Mouse (Mus musculus): ENCODE measurements around the gene Apoh. TPM values are rescaled to one million over a fixed set of nuclear protein-coding genes. Genes with fewer than 3 reads are reported as not detected.

Apoh gene
- not detected for total RNA-seq (2021)

- DNase-seq: peak; percentile 56 to 71
- intact Hi-C loops (cut with DNase I): loop anchor here (2.0 to 5.0 kb wide), 3 partner anchors 86 to 196 kb away; no protein-coding TSS in a partner anchor
Observed at GRCm38 (mm10) chr11:108342781-108343768, at the start of gene Apoh. Gene Apoh (plus strand): TSS chr11:108343354.

DNA sequence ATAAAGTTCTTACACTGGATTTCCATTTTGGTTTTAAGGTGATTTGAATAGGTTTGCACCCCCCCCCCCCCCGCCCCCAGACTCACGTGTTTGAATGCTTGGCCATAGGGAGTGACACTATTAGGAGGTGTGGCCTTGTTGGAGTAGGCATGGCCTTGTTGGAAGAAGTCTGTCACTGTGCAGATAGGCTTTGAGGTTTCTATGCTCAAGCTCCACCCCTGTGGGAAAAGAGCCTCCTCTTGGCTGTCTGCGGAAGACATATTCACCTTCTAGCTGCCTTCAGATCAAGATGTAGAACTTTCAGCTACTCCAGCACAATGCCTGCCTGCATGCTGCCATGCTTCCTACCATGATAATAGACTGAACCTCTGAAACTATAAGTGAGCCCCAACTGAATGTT, 49.3 kb upstream of the Apoh start:
- DNase-seq: no peak
- intact Hi-C loops (cut with DNase I): no loop called here

- intact Hi-C loops (cut with DNase I): no loop called here
- DNase-seq: no peak
Observed at GRCm38 (mm10) chr11:108294305-108294813, 48.8 kb upstream of the Apoh start.

DNA sequence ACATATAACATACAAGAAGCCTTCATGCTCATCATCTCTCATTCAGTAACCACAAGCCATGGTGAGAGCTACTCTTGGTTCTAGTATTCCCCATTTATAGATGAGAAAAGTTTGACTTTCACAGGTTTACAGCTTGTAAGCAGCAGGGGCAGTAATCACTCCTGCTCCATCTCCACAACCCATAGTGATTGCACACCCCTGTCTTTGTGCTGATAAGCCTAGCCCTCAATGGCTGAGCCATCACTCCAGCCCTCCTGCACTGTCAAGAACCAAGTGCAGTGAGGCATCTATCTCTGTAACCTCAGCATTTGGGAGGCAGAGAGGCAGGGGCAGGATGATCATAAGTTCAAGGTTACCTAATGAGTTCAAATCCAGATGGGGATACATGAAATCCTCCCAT, 47.8 kb upstream of the Apoh start:
- DNase-seq: no peak
- intact Hi-C loops (cut with DNase I): no loop called here

DNA sequence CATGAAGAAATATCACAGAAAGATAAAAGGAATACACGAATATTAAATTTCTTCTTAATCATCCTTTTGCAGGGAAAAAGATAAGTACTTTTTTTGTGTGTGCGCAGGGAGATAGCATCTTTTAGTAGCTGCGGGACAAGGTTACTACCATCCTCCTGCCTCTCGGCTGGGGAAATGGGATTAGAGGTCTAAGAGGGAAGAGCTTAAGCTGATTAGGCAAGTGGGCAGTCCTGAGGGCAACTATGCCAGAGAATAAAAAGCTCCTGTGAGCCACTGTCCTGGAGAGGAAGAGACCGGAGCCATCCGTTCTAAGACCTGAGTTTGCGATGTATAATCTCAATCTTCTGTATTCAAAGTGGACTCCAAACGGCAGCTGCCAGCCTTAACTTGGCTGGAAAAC, 45.2 kb upstream of the Apoh start:
- intact Hi-C loops (cut with DNase I): no loop called here
- DNase-seq: no peak

DNA sequence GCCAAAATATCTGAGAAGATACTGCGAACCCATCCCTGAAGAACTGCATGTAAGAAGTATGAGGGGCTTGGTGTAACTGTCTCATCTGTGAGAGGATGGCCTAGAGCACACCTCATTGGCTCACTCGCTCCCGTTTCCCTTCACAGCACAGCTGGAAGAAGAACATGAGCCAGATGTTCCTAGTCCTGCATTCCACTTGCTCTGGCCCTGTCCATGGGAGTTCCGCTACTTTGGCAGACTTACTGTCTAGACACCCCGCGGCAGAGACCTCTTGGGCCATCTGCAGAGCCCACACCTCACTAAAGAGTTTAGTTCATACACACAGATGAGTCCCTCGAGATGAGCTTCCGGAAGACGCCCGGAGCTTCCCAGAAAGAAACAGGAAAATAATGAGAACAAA, 43.2 kb upstream of the Apoh start:
- intact Hi-C loops (cut with DNase I): no loop called here
- no peak for DNase-seq

DNA sequence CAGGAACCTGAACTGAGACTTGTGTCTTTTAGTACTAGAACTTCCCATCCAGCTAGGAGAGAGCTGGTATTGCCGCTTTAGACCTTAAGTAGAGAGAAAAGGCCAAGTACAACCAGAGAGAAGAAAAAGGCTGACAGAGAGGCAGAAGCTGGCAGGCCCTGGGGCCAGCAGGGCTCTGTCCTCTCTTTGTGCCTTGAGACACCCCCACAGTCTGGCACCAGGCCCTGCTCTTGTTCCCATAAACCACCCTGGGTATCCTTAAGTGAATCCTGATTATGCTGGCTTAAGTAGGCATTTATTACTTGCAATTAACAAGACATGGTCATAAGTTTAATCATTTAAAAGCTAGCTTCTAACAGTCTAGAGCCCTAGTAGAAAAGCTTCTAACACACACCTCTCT, 42.7 kb upstream of the Apoh start:
- DNase-seq: no peak
- intact Hi-C loops (cut with DNase I): no loop called here

DNA sequence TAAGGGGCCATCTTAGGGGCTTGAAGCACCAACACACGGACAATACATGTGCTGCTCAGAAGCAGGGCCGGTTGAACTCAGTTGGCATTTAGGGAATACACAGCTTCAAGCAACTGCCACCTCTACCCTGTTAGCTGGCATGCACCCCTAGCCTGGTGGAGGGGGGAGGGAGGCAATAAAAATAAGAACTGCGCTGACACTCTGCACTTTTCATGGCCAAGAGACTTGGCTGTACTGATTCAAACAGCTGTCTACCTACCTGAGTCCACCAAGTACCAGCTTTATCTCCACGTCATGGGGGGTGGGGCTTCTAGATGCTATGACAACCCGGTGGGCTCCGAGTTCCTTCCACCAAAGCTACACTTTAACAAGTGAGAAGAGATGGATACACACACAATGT, 42.1 kb upstream of the Apoh start:
- no peak for DNase-seq
- intact Hi-C loops (cut with DNase I): no loop called here

DNA sequence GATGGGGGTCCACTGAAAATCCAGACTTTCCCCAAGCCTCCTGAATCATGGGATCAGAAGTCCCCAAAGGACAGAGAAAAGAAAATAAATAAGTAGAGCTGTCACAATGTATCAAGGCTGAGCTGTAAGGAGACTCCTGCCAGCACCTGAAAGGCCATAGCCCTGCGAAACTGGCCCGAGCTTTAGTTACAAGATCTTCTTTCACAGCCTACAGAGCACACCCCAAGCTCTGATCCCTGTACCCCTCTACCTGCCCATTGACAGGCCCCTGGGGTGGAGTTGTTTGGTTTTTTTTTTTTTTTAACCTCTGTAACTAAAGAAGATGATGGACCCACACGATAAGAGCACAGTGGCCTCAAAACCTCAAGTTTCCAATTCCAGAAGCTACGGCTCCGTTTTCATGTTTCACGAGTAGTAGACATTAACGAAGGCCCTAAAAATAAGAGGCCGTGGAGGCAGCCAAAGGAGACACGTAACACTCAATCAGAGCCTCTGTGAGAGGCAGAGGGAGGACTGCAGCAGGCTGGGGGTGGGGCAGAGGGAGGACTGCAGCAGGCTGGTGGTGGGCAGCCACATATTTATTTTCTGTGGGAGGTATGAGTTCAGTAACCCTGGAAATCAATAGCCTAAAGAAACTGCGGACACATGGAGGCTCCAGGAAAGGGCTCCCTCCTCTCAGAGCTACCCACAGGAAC, 41.2 kb upstream of the Apoh start:
- intact Hi-C loops (cut with DNase I): no loop called here

DNA sequence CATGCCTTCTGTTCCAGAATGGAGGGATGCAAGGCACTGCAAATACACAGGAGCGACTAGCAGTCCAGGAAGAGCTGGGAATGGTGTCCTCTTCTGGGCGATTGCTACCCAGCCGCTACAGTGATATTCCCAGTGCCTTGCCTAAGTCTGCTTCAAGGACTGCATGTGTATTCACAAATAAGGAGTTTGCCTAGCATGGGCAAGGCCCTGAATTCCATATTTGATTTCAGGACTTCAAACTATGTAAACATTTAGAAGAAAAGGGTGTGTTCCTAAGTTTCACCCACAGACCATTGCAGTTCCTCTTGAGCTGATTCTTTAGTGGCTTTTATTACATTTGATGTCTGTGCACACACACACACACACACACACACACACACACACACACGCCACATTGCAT, 39.4 kb upstream of the Apoh start:
- no peak for DNase-seq
- intact Hi-C loops (cut with DNase I): no loop called here

More for the DNA sequence above, 41.2 kb upstream of the Apoh start:
- DNase-seq: no peak

DNA sequence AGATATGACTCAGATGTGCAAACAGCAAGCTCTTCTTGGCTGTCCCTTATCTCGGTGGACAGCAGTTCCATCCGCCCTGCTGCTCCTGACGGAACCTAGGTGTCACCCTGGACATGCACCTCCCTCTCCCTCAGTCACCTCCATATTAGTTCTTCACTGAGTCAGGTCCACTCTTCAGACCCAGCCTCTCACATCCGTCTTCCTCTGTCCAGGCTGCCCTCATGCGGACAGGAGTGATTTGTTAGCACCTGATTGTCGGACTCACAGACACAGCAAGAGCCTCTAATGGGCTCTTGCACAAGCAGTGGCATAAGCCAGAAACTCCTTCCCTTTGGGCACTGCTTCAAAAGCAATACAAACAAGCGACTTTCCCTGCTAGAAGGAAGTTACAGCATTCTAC, 35.9 kb upstream of the Apoh start:
- intact Hi-C loops (cut with DNase I): no loop called here
- no peak for DNase-seq

- DNase-seq: no peak
- intact Hi-C loops (cut with DNase I): no loop called here
Observed at GRCm38 (mm10) chr11:108308253-108308652, 34.9 kb upstream of the Apoh start.

- intact Hi-C loops (cut with DNase I): no loop called here
Observed at GRCm38 (mm10) chr11:108309791-108310190, 33.4 kb upstream of the Apoh start.

DNA sequence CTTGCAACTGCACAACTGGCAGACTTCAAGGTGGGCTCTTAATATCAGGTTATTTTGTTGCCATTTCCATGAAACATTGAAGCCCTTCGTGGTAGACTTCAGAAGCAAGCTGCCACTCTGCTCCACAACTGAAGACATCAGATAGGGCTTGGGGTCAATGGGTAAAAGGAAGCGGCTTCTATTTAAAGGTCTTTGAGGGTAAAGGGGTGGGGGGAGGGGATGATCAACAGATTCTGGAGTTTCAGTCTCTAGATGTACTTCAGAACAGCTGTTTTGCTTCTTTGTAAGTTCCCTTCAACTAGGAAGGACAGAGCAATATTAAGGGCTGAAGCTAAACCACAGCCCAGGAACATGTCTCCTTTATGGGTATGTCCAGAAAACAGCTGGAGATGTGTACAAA, 31.2 kb upstream of the Apoh start:
- DNase-seq: no peak
- intact Hi-C loops (cut with DNase I): no loop called here

More at GRCm38 (mm10) chr11:108309791-108310190, 33.4 kb upstream of the Apoh start:
- DNase-seq: no peak

DNA sequence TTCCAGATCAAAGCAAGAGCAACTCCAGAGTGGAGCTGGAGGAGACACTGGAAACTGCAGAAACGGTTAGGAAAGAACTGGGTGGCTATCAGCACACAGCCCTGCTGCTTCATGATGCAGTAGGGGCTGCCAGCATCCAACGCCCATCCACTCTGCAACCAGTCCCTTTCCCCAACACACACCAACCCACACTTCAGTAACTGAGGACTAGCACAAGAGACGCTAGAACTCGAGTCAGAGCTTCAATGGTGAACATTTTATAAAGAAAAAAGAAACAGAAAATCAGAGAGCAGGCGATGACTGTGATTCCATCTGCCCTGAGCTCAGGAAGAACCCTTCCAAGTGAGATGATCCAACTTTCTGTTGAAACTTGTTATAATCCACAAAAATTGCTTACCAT, 30.6 kb upstream of the Apoh start:
- intact Hi-C loops (cut with DNase I): no loop called here
- no peak for DNase-seq

DNA sequence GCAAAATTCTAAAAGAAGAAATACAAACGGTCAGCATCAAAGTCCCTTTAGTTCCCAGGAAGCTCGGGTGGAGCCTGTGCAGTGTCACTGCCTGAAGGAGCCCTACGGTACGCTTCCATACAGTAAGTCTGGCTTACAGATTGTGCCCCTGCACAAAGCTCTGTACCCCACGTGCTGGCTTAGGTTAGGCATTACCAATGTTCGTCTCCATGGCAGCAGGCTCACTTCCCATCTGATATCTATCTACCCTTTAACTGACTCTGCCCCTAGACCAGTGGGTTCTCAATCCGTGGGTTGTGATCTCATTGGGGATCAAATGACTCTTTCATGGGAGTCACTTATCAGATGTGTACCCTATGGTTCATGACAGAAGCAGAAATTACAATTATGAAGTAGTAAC, 27.4 kb upstream of the Apoh start:
- intact Hi-C loops (cut with DNase I): no loop called here
- no peak for DNase-seq

DNA sequence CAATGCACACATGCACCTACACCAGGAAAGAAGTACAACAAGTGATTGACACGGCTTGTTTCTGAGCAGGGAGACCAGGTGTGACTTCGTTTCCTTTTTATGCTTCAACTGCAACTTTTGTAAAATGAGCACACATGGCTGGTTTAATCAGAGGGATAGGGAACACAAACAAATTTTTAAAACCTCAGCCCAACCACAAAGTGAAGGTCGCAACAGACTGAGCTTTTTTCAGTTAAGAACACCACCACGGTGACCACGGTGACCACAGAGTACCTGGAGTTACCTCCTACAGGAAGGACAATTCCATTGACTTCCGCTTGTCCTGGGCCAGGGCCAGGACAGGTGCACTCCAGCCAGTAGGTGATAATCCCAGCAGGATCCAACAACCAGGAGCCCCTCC, 25.3 kb upstream of the Apoh start:
- intact Hi-C loops (cut with DNase I): no loop called here
- no peak for DNase-seq

GRCm38 (mm10) chr11:108319162-108319561, 24.0 kb upstream of the Apoh start:
- intact Hi-C loops (cut with DNase I): no loop called here
- DNase-seq: no peak

GRCm38 (mm10) chr11:108320561-108320960, 22.6 kb upstream of the Apoh start:
- intact Hi-C loops (cut with DNase I): no loop called here

GRCm38 (mm10) chr11:108322156-108322555, 21.0 kb upstream of the Apoh start:
- intact Hi-C loops (cut with DNase I): no loop called here
- DNase-seq: no peak

More at GRCm38 (mm10) chr11:108320561-108320960, 22.6 kb upstream of the Apoh start:
- no peak for DNase-seq

DNA sequence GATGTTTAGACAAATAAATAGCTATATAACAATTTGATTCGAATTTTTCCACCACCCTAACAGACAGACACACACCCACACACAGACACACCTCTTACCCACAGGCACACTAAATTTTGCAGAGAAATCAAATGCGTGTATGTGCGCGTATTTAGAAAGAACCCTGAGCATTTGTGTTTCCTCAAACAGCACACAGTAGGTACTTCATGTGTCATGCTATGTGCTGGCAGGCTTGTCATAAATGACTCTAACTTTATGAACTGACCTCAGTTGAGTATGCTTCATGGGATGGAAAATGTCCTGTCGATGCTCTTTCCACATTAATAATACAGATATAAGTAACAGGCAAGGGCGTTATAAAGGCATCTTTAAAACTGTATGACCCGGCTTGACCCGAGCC, 17.2 kb upstream of the Apoh start:
- intact Hi-C loops (cut with DNase I): no loop called here
- no peak for DNase-seq

DNA sequence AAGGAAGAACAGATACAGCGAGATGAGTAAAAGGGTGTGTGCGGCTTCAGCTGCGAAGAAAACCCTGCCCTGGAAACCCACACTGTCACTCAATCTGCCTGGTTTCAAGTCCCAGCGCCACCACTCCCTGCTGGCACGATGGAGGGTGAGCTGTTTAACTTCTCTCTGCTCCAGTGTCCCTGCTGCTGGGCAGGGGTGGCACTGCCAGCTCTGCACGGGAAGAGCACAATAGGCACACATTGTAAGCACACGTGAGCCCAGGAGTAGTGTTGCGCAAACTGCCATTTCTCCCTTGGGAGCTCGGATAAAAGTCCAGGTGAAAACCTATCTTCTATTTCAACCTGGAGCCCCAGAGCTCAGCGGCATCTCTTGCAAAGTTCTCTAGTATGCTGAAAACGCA, 12.3 kb upstream of the Apoh start:
- intact Hi-C loops (cut with DNase I): no loop called here
- no peak for DNase-seq

Measured in heart, postnatal 36 days (tissue).